Mouse (Mus musculus): ENCODE measurements around the gene Calcb. TPM values are rescaled to one million over a fixed set of nuclear protein-coding genes. Genes with fewer than 3 reads are reported as not detected.

Gene Calcb
- polyA plus RNA-seq, 1 experiment from 2014 or later, result 12.9 TPM

DNA sequence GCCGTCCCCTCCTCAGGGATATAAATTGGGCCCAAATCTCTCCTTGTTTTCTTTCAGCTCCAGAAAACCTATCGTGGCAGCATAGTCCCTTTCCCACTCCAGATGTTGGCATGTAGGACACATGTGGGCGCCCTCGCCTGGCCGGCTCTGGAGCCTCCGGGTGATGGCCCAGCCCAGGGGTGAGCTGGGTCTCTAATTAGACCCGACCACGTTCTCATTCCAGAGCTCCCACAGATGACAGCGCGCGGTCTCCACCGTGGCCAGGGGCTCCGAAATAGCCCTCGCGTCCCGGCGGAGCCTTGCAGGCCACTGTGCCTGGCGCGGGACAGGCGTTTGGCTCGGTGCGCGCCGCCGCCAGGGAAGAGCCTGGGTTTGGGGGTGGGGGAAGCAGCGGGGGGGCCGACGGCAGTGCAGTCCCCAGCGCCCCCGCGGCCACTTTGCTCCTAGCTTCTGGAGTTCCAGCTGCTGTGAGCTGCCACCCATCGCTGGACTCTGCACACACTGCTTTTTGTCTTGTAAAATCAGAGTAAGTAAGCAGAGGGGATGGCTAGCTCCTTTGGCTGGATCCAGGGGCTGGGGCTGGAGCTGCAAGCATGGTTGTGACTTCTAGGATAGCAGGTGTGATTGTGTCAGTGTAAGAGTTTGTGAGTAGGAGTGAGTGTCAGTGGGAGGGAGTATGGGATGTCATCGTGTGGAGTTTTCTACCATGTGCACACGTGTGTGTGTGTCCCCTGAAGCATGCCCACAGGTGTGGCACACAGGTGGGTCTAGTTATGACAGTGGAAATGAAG, 27.2 kb downstream of the Calcb start:
- no peaks in the 10 kb centered on the region for H3K9me3 ChIP-seq (ENCODE audit: control insufficient read depth)
- no peak overlapping the region for H3K27ac ChIP-seq (ENCODE audit: low read depth, low read length)
- 7% methylated on average over 34 of the region's 34 CpGs for WGBS
- H3K36me3 ChIP-seq (ENCODE audit: control insufficient read depth, insufficient read depth), result no peaks in the 10 kb centered on the region
- H3K4me2 ChIP-seq (replicated peaks; ENCODE audit: low read depth), result peak overlapping the region; percentile 62
- peak overlapping the region; percentile 25 for H3K4me3 ChIP-seq (ENCODE audit: low read depth, low read length)
- TF ChIP-seq CTCF (IDR thresholded peaks at IDR 0.05; ENCODE audit: low read depth), result peak; percentile 44
- 0 out of 2 replicates have a peak, but pooled peaks cover 4% of the 10 kb centered on the region for H3K4me1 ChIP-seq (replicated peaks; ENCODE audit: control insufficient read depth, insufficient read depth, low read length)
- no peaks in the 10 kb centered on the region for H3K27me3 ChIP-seq (replicated peaks; ENCODE audit: control insufficient read depth, insufficient read depth, low read length)
- H3K9ac ChIP-seq (ENCODE audit: low read depth, low read length), result no peak overlapping the region
- ATAC-seq, result no peak

DNA sequence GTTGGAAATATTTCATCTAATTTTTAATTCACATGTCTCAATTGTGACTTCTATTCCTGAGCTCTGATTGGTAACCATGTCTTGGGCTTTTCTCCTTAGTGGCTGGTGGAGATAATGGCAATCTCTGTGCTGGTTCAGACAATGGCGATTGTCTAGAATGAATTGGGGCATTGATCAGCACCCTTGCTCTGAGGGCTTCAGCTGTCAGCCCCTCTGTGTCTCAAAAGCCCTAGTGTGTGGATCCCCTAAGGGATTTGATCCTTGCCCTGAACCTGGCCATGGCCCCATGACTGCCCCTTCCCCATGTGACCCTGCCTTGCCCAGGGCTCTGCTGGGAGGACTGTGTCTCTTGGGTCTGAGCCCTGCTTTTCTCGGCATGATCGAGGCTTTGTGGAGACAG, 29.2 kb downstream of the Calcb start:
- Histone ChIP-seq H3K27ac (ENCODE audit: low read depth, low read length) (no peak overlapping the region), H3K4me1 (replicated peaks; ENCODE audit: control insufficient read depth, insufficient read depth, low read length) (0 out of 2 replicates have a peak, but pooled peaks cover 8% of the 10 kb centered on the region), H3K36me3 (ENCODE audit: control insufficient read depth, insufficient read depth) (no peaks in the 10 kb centered on the region), H3K27me3 (replicated peaks; ENCODE audit: control insufficient read depth, insufficient read depth, low read length) (no peaks in the 10 kb centered on the region), H3K9ac (ENCODE audit: low read depth, low read length) (no peak overlapping the region), H3K9me3 (ENCODE audit: control insufficient read depth) (no peaks in the 10 kb centered on the region), H3K4me3 (ENCODE audit: low read depth, low read length) (no peak overlapping the region), H3K4me2 (replicated peaks; ENCODE audit: low read depth) (no peak overlapping the region)
- ATAC-seq, result no peak
- TF ChIP-seq CTCF (IDR thresholded peaks at IDR 0.05; ENCODE audit: low read depth), result no peak
- WGBS, result 86% methylated on average over 3 of the region's 3 CpGs

DNA sequence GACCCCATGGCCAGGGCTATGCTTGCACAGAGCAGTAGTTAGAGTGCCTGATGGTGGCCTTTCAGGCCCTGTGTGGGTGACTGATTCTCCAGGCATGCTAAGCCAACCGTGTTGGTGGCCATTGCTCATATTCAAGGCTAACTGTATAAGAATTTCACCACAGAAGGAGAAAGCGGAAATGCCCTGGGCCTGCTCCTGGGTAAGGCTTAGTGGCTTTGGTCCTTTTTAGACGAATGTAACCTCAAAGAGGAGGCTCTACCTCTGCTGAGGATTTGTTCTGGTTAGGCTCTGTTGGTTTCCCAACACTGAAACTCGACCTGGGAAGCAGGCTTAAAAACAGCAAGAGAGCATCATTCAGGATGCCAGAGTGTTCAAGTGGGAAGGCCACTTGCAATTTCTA, 29.8 kb downstream of the Calcb start:
- 0 out of 2 replicates have a peak, but pooled peaks cover 8% of the 10 kb centered on the region for H3K4me1 ChIP-seq (replicated peaks; ENCODE audit: control insufficient read depth, insufficient read depth, low read length)
- no peaks in the 10 kb centered on the region for H3K9me3 ChIP-seq (ENCODE audit: control insufficient read depth)
- 62% methylated on average over 4 of the region's 4 CpGs for WGBS
- H3K36me3 ChIP-seq (ENCODE audit: control insufficient read depth, insufficient read depth), result no peaks in the 10 kb centered on the region
- no peaks in the 10 kb centered on the region for H3K27me3 ChIP-seq (replicated peaks; ENCODE audit: control insufficient read depth, insufficient read depth, low read length)
- H3K4me2 ChIP-seq (replicated peaks; ENCODE audit: low read depth), result no peak overlapping the region
- H3K4me3 ChIP-seq (ENCODE audit: low read depth, low read length), result no peak overlapping the region
- no peak for TF ChIP-seq CTCF (IDR thresholded peaks at IDR 0.05; ENCODE audit: low read depth)
- no peak overlapping the region for H3K9ac ChIP-seq (ENCODE audit: low read depth, low read length)
- no peak overlapping the region for H3K27ac ChIP-seq (ENCODE audit: low read depth, low read length)
- no peak for ATAC-seq

DNA sequence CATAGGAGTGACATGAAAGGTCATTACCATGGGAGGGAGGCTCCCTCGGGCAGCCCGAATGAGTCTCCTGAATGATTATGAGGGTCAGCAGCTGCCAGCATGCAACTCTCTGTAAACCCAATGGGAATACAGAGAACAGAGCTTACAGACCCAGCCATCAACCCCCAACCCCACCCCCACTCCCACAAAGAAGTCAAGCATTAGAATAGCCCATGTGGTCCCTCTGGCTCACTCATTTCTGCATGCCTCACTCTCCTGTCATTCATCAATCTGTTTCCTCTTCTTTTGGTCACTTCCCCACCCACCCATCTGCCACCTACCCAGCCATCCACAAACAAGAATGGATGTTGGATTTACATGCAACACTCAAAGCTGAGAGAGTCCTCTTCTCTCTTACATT, 35.0 kb downstream of the Calcb start:
- H3K4me2 ChIP-seq (replicated peaks; ENCODE audit: low read depth), result no peak overlapping the region
- H3K9me3 ChIP-seq (ENCODE audit: control insufficient read depth), result no peaks in the 10 kb centered on the region
- H3K4me3 ChIP-seq (ENCODE audit: low read depth, low read length), result no peak overlapping the region
- no peaks in the 10 kb centered on the region for H3K36me3 ChIP-seq (ENCODE audit: control insufficient read depth, insufficient read depth)
- WGBS, result 83% methylated on average over 2 of the region's 2 CpGs
- no peak for ATAC-seq
- 0 out of 2 replicates have a peak, but pooled peaks cover 3% of the 10 kb centered on the region for H3K4me1 ChIP-seq (replicated peaks; ENCODE audit: control insufficient read depth, insufficient read depth, low read length)
- no peaks in the 10 kb centered on the region for H3K27me3 ChIP-seq (replicated peaks; ENCODE audit: control insufficient read depth, insufficient read depth, low read length)
- no peak overlapping the region for H3K9ac ChIP-seq (ENCODE audit: low read depth, low read length)
- TF ChIP-seq CTCF (IDR thresholded peaks at IDR 0.05; ENCODE audit: low read depth), result no peak
- H3K27ac ChIP-seq (ENCODE audit: low read depth, low read length), result no peak overlapping the region

DNA sequence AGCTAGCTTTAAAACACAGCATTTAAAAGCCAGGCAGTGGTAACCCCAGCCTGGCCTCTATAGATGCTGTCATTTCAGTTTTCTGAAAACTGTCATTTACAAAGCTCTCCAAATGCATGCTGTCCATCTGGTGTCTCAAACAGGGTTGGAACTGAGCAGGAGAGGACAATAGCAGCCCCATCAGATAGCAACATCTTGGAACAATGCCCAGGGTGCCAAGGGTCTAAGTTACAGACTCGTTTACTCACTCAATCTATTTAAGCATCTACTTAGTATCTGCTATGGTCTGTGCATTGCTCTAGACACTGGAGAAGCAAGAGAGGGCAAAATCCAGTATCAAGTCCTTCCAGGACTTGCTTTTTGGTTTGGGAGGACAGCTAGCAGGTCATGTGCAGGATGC, 35.8 kb downstream of the Calcb start:
- Histone ChIP-seq H3K9ac (ENCODE audit: low read depth, low read length) (no peak overlapping the region), H3K4me1 (replicated peaks; ENCODE audit: control insufficient read depth, insufficient read depth, low read length) (0 out of 2 replicates have a peak, but pooled peaks cover 3% of the 10 kb centered on the region), H3K27ac (ENCODE audit: low read depth, low read length) (no peak overlapping the region), H3K4me2 (replicated peaks; ENCODE audit: low read depth) (no peak overlapping the region), H3K4me3 (ENCODE audit: low read depth, low read length) (no peak overlapping the region), H3K27me3 (replicated peaks; ENCODE audit: control insufficient read depth, insufficient read depth, low read length) (no peaks in the 10 kb centered on the region), H3K9me3 (ENCODE audit: control insufficient read depth) (no peaks in the 10 kb centered on the region), H3K36me3 (ENCODE audit: control insufficient read depth, insufficient read depth) (no peaks in the 10 kb centered on the region)
- no peak for ATAC-seq
- 31% methylated on average over 1 of the region's 1 CpGs for WGBS
- no peak for TF ChIP-seq CTCF (IDR thresholded peaks at IDR 0.05; ENCODE audit: low read depth)

DNA sequence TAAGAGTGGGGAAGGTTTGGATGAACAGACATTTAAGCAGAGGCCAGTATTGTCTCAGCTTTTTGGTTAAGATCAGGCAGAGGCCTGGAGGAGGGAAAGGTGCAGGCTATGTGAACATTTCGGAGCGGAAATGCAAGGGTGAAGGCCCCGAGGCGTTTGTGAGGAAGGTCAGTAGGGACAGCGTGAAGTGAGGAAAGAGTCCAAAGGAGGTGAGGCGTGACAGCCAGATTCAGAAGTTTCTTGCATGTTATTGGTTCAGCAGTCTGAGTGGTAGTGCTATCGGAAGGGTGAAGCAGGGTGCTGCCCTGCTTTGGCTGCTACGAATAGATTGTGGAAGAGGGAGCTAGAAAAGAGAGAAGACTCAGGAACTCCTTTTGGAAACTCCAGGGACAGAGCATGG, 36.2 kb downstream of the Calcb start:
- Histone ChIP-seq H3K9me3 (ENCODE audit: control insufficient read depth) (no peaks in the 10 kb centered on the region), H3K36me3 (ENCODE audit: control insufficient read depth, insufficient read depth) (no peaks in the 10 kb centered on the region), H3K4me1 (replicated peaks; ENCODE audit: control insufficient read depth, insufficient read depth, low read length) (0 out of 2 replicates have a peak, but pooled peaks cover 3% of the 10 kb centered on the region), H3K9ac (ENCODE audit: low read depth, low read length) (no peak overlapping the region), H3K27me3 (replicated peaks; ENCODE audit: control insufficient read depth, insufficient read depth, low read length) (no peaks in the 10 kb centered on the region), H3K27ac (ENCODE audit: low read depth, low read length) (no peak overlapping the region), H3K4me2 (replicated peaks; ENCODE audit: low read depth) (no peak overlapping the region), H3K4me3 (ENCODE audit: low read depth, low read length) (no peak overlapping the region)
- 90% methylated on average over 8 of the region's 8 CpGs for WGBS
- TF ChIP-seq CTCF (IDR thresholded peaks at IDR 0.05; ENCODE audit: low read depth), result no peak
- ATAC-seq, result no peak

Measured in intestine, postnatal 0 days (tissue).